Comparison of ENCODE assay signal across 15 mouse cellular contexts in the genomic region with DNA sequence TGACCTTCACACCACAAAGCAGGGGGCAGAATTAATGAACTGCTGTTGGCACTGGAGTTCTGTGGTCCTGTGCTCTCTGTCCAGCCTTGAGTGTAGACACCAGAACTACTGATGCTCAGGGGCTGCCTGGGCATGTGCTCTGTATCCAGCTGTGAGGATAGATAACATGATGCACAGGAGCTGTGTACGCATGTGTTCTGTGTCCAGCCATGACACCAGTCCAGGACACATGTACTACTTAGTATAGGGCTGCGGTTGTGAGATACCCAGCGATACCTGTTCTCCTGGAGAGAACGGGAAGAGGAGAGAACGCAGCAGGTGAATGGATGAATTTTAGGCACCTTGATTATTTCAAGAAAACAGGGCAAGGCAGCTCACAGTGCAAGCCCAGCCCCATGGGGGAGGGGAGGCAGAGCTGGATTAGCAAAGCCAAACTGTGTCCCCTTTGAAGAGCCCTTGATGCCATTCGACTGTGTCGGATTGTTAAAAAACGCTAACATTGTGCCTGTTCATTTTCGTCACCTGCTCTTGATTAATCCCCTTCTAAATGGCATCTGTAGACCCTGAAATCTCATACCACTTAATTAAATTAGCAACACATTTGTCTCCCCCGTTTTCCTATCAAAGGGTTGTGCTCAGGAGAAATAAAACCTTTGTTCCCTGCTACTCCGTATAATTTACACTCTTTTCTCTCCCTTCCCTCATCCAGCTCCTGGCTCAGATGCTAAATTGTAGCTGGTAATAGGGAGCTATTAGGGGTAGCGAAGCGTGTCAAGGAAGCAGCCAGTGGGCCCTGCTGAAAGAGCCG.
A peak's percentile ranks its signal among the peaks of the same experiment; 100 is the strongest.
DNase-seq lines count a peak whose midpoint lies in the region; ATAC-seq and TF ChIP-seq lines count a peak whose summit lies in the region.
"Had no signal": no experiment of that assay in that cellular context is flagged by ENCODE, and none has a peak within 500 bp of the region (broad histone marks: within the 10 kb centered on the region; RNA-seq: fewer than 3 reads in every experiment).

No protein-coding gene starts in this region.

- DNase-seq in kidney, postnatal 10 days = peak; percentile 10
- DNase-seq in kidney, adult 18-20 months = no peak
- DNase-seq in forebrain, postnatal 0 days = peak; percentile 12
- DNase-seq in spleen, postnatal 14 days (ENCODE audit: low spot score in 2 of 2) = no peak
- DNase-seq in left cerebral cortex, postnatal 25 days (ENCODE audit: low spot score in 2 of 2) = no peak
- no peak for DNase-seq in lung, postnatal 25 days (ENCODE audit: low spot score)
- DNase-seq: adrenal gland, adult 2 months; cerebellum, adult 8-10 months; heart, adult 18-20 months; heart, postnatal 4 days; layer of hippocampus, adult 9-11 months; thymus, adult 18-20 months had no signal

- intact Hi-C loops in left cerebral cortex, postnatal 25 days (cut with DNase I) = no loop called here

- no peak overlapping the region for H3K27ac ChIP-seq in forebrain, postnatal 0 days (ENCODE audit: low read depth, low read length)
- H3K27ac ChIP-seq in midbrain, embryonic 12.5 days (replicated peaks) = peak overlapping the region; percentile 61
- H3K27ac ChIP-seq: macrophage had no signal

- ATAC-seq in forebrain, postnatal 0 days = peak; percentile 60
- peak; percentile 88 for ATAC-seq in midbrain, embryonic 12.5 days (ENCODE audit: low FRiP score, low read depth)
- no peak for ATAC-seq in megakaryocyte, adult 5-6 weeks (ENCODE audit: poor library complexity, severe bottlenecking)

- H3K27me3 ChIP-seq in forebrain, postnatal 0 days (ENCODE audit: insufficient read depth, low read length) = peaks cover 11% of the 10 kb centered on the region; the same call in 1 of the 2 replicates
- peaks cover 72% of the 10 kb centered on the region for H3K27me3 ChIP-seq in midbrain, embryonic 12.5 days

- 19% methylated on average over 14 of the region's 14 CpGs for WGBS in forebrain, postnatal 0 days
- WGBS in midbrain, embryonic 12.5 days = 26% methylated on average over 14 of the region's 14 CpGs

- no peak overlapping the region for H3K9ac ChIP-seq in forebrain, postnatal 0 days
- H3K9ac ChIP-seq in midbrain, embryonic 12.5 days (replicated peaks) = no peak overlapping the region

- H3K9me3 ChIP-seq in forebrain, postnatal 0 days (ENCODE audit: low read length) = no peaks in the 10 kb centered on the region
- H3K9me3 ChIP-seq in midbrain, embryonic 12.5 days = 0 out of 2 replicates have a peak, but pooled peaks cover 4% of the 10 kb centered on the region

- no peak for TF ChIP-seq CTCF in forebrain, postnatal 0 days (IDR thresholded peaks at IDR 0.05; ENCODE audit: low read depth)

- H3K4me1 ChIP-seq in forebrain, postnatal 0 days (ENCODE audit: insufficient read depth) = peaks cover 9% of the 10 kb centered on the region; the same call in 1 of the 2 replicates
- peaks cover 20% of the 10 kb centered on the region for H3K4me1 ChIP-seq in midbrain, embryonic 12.5 days

- H3K4me3 ChIP-seq in forebrain, postnatal 0 days (ENCODE audit: low read depth, low read length) = no peak overlapping the region
- no peak overlapping the region for H3K4me3 ChIP-seq in midbrain, embryonic 12.5 days

- no peaks in the 10 kb centered on the region for H3K36me3 ChIP-seq in forebrain, postnatal 0 days (ENCODE audit: insufficient read depth)
- H3K36me3 ChIP-seq in midbrain, embryonic 12.5 days = no peaks in the 10 kb centered on the region

- H3K4me2 ChIP-seq in forebrain, postnatal 0 days (ENCODE audit: low read depth) = no peak overlapping the region
- H3K4me2 ChIP-seq in midbrain, embryonic 12.5 days (replicated peaks) = peak overlapping the region; percentile 21

Comparison
In these comparisons a context has a peak if more than half of its experiments do, and no peak if none do; other contexts are left out.
1. DNase-seq: peak in kidney, postnatal 10 days (single experiment) and forebrain, postnatal 0 days (single experiment); none in kidney, adult 18-20 months (single experiment), spleen, postnatal 14 days (0 of 2), left cerebral cortex, postnatal 25 days (0 of 2) and lung, postnatal 25 days (single experiment).